Mouse (Mus musculus): ENCODE results near the gene Cd59b. TPM values are rescaled to one million over a fixed set of nuclear protein-coding genes. Genes with fewer than 3 reads are reported as not detected.
"Not testable (repeated sequence)": the region's sequence is repeated elsewhere in the genome, so short reads cannot be mapped to it uniquely, and the experiment has no call there.

Gene Cd59b
- polyA plus RNA-seq, 1 experiment from 2014 or later, result 11.6 TPM

DNA sequence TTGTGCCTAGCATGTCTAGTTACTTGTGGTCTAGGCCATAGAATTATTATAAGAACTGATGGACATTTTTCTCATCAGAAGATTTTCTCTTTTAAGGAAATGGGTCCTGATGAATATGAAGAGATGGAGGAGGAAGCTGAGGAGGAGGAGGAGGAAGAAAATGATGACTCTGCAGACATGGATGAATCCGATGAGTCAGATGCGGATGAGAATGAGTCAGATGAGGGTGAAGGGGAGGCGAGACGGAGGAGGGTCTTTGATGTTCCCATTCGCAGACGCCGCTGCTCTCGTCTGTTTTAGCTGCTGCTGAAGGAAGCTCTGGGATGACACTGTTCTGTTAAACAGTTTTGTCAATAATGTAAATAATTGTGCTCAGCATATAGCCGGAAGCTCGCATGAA, 9.9 kb upstream of the Cd59b start:
- Histone ChIP-seq H3K4me1 (replicated peaks; ENCODE audit: insufficient read depth, low read length) (no peaks in the 10 kb centered on the region), H3K27me3 (ENCODE audit: insufficient read depth, low read length) (no peaks in the 10 kb centered on the region), H3K27ac (no peak overlapping the region), H3K9me3 (replicated peaks; ENCODE audit: low read length) (no peaks in the 10 kb centered on the region), H3K4me3 (replicated peaks; ENCODE audit: low read depth, low read length) (no peak overlapping the region), H3K36me3 (ENCODE audit: insufficient read depth, low read length) (peaks cover 16% of the 10 kb centered on the region), H3K9ac (ENCODE audit: low read depth, low read length) (no peak overlapping the region), H3K4me2 (ENCODE audit: low read length) (no peak overlapping the region)
- no peak for DNase-seq (ENCODE audit: low spot score)
- no peak for ATAC-seq (replicated peaks; ENCODE audit: low FRiP score, low read depth)
- no peak for TF ChIP-seq CTCF (IDR thresholded peaks at IDR 0.05; ENCODE audit: low read depth)
- 71% methylated on average over 10 of the region's 10 CpGs for WGBS

DNA sequence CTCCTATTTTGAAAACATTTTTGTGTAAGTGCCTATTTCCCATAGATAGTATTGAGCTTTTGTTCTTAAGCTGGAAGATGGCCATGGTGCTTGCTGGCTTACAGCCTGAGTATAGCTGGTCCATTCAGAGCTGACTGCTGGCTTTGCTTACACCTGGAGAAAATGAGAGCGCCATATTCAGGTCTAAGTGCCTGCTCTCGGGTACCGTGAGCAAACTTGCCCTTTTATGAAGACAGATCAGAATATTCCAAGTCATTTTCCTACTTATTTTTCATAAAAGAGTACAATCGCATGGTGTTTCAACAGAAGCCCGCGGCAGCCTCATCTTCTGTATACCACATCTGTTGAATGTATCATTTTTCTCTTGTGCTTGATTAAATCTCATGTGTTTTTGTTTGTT, 8.7 kb upstream of the Cd59b start:
- no peak overlapping the region for H3K9ac ChIP-seq (ENCODE audit: low read depth, low read length)
- no peak overlapping the region for H3K27ac ChIP-seq
- no peak overlapping the region for H3K4me3 ChIP-seq (replicated peaks; ENCODE audit: low read depth, low read length)
- no peak for ATAC-seq (replicated peaks; ENCODE audit: low FRiP score, low read depth)
- H3K4me2 ChIP-seq (ENCODE audit: low read length), result no peak overlapping the region
- H3K4me1 ChIP-seq (replicated peaks; ENCODE audit: insufficient read depth, low read length), result no peaks in the 10 kb centered on the region
- no peak for TF ChIP-seq CTCF (IDR thresholded peaks at IDR 0.05; ENCODE audit: low read depth)
- peaks cover 10% of the 10 kb centered on the region; the same call in 1 of the 2 replicates for H3K36me3 ChIP-seq (ENCODE audit: insufficient read depth, low read length)
- H3K27me3 ChIP-seq (ENCODE audit: insufficient read depth, low read length), result no peaks in the 10 kb centered on the region
- 96% methylated on average over 6 of the region's 6 CpGs for WGBS
- no peaks in the 10 kb centered on the region for H3K9me3 ChIP-seq (replicated peaks; ENCODE audit: low read length)
- DNase-seq (ENCODE audit: low spot score), result no peak

DNA sequence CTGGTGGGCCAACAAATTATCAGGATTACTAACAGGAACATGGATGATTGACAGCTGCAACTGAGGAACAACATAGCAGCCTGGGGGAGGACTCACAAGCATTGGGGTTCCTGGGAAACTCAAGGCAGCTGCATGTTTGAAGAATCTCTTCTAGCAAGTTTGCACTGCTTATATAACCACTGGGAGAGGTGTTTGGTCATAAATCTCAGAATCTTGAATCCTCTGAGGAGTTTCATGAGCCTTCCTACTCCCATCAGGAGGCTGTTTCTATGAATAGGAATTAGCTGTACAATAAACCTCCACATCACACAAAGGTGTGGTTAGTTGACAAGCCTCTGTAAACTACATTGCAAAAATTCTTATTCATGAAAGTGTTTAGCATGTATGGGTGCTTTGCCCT, 7.0 kb upstream of the Cd59b start:
- peaks cover 10% of the 10 kb centered on the region; the same call in 1 of the 2 replicates for H3K36me3 ChIP-seq (ENCODE audit: insufficient read depth, low read length)
- DNase-seq (ENCODE audit: low spot score) (no peak), ATAC-seq (replicated peaks; ENCODE audit: low FRiP score, low read depth) (no peak)
- H3K4me1 ChIP-seq (replicated peaks; ENCODE audit: insufficient read depth, low read length), result no peaks in the 10 kb centered on the region
- H3K9me3 ChIP-seq (replicated peaks; ENCODE audit: low read length), result no peaks in the 10 kb centered on the region
- TF ChIP-seq CTCF (IDR thresholded peaks at IDR 0.05; ENCODE audit: low read depth), result no peak
- no peaks in the 10 kb centered on the region for H3K27me3 ChIP-seq (ENCODE audit: insufficient read depth, low read length)
- H3K4me3 ChIP-seq (replicated peaks; ENCODE audit: low read depth, low read length), result no peak overlapping the region
- no peak overlapping the region for H3K9ac ChIP-seq (ENCODE audit: low read depth, low read length)
- H3K4me2 ChIP-seq (ENCODE audit: low read length), result no peak overlapping the region
- no peak overlapping the region for H3K27ac ChIP-seq

DNA sequence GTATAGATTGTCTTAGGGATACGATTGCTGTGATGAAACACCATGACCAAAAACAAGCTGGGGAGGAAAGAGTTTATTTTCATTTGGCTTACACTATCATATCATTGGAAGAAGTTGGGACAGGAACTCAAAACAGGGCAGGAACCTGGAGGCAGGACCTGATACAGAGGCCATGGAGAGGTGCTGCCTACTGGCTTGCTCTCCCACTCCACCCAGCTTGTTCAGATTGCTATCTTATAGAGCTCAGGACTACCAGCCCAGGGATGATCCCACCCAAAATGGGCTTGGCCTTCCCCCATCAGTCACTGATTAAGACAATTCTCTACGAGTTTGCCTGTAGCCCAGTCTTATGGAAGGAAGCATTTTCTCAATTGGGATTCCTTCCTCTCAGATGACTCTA, 5.5 kb upstream of the Cd59b start:
- H3K27ac ChIP-seq, result no peak overlapping the region
- no peaks in the 10 kb centered on the region for H3K27me3 ChIP-seq (ENCODE audit: insufficient read depth, low read length)
- TF ChIP-seq CTCF (IDR thresholded peaks at IDR 0.05; ENCODE audit: low read depth), result no peak
- peaks cover 4% of the 10 kb centered on the region; the same call in 1 of the 2 replicates for H3K36me3 ChIP-seq (ENCODE audit: insufficient read depth, low read length)
- no peak overlapping the region for H3K9ac ChIP-seq (ENCODE audit: low read depth, low read length)
- ATAC-seq (replicated peaks; ENCODE audit: low FRiP score, low read depth) (no peak), DNase-seq (ENCODE audit: low spot score) (no peak)
- no peaks in the 10 kb centered on the region for H3K4me1 ChIP-seq (replicated peaks; ENCODE audit: insufficient read depth, low read length)
- 78% methylated on average over 2 of the region's 2 CpGs for WGBS
- H3K4me2 ChIP-seq (ENCODE audit: low read length), result no peak overlapping the region
- no peaks in the 10 kb centered on the region for H3K9me3 ChIP-seq (replicated peaks; ENCODE audit: low read length)
- H3K4me3 ChIP-seq (replicated peaks; ENCODE audit: low read depth, low read length), result no peak overlapping the region

DNA sequence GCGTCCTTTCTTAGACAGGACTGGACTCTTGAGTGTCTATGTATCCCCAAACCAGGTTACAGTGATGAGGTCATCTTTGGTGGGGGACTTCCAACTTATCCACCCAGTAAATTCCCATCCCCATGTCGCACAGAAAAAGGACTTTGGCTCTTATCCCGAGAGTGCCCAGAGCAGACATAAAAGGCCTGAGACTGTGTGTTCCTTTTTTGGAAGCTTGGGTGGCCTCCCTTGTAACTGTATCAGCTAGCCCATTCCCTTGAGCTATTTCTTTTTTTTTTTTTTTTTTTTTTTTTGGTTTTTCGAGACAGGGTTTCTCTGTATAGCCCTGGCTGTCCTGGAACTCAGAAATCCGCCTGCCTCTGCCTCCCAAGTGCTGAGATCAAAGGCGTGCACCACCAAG, 4.1 kb upstream of the Cd59b start, which contains the start of gene Gm10912:
Gene Gm10912 (plus strand): TSS at position 301 of the 400 bp plus-strand sequence.
- DNase-seq (ENCODE audit: low spot score); H3K27ac ChIP-seq; H3K4me3 ChIP-seq (replicated peaks; ENCODE audit: low read depth, low read length); H3K36me3 ChIP-seq (ENCODE audit: insufficient read depth, low read length); H3K4me1 ChIP-seq (replicated peaks; ENCODE audit: insufficient read depth, low read length); H3K9ac ChIP-seq (ENCODE audit: low read depth, low read length); ATAC-seq (replicated peaks; ENCODE audit: low FRiP score, low read depth); H3K9me3 ChIP-seq (replicated peaks; ENCODE audit: low read length); H3K27me3 ChIP-seq (ENCODE audit: insufficient read depth, low read length); H3K4me2 ChIP-seq (ENCODE audit: low read length): not testable (repeated sequence)
- 85% methylated on average over 5 of the region's 6 CpGs for WGBS

DNA sequence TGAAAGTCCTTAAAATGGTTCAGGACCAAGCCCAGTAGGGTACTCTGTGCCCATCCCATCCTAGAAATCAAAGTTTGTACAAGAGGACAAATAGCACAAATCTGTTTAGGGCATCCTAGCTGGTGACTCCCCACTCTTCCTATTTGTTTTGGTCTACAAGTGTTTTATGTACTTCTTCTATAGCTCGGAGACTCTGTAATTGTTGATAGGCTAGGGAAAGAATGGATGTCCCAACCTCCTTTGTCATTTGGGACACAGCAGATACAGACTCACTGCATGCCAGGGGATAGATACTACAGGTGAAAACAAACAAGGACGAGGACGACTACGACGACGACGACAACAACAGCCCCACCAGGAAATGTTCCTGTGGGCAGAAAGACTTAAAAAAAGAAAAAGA, 1.2 kb upstream of the Cd59b start, which contains the start of gene Gm10799:
Gene Gm10799 (minus strand): TSS at position 101 of the 400 bp plus-strand sequence.
- DNase-seq (ENCODE audit: low spot score); H3K36me3 ChIP-seq (ENCODE audit: insufficient read depth, low read length); H3K4me1 ChIP-seq (replicated peaks; ENCODE audit: insufficient read depth, low read length); H3K9me3 ChIP-seq (replicated peaks; ENCODE audit: low read length); H3K9ac ChIP-seq (ENCODE audit: low read depth, low read length); ATAC-seq (replicated peaks; ENCODE audit: low FRiP score, low read depth); H3K27ac ChIP-seq; H3K4me2 ChIP-seq (ENCODE audit: low read length); H3K27me3 ChIP-seq (ENCODE audit: insufficient read depth, low read length); H3K4me3 ChIP-seq (replicated peaks; ENCODE audit: low read depth, low read length): not testable (repeated sequence)
- 77% methylated on average over 7 of the region's 7 CpGs for WGBS

DNA sequence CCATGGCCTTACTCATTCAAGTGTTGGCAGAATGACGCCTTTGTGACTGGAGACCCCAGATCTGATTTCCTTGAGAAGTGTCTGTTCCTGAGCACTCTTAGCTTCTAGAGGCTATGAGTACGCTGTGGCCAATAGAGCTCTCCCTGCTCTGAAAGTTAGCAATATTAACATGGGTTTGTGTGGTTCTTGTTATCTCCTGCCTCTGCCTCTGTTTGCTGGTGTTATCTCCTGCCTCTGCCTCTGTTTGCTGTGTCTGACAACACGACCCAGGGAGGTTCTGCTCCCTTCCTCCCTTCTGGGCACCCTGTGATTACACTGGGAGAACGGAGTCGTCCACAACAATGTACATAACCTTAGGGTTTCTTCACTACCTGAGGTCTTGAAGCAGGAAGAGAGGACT, 8.6 kb downstream of the Cd59b start:
- not testable (repeated sequence) for H3K4me2 ChIP-seq (ENCODE audit: low read length); H3K27me3 ChIP-seq (ENCODE audit: insufficient read depth, low read length); H3K9ac ChIP-seq (ENCODE audit: low read depth, low read length); ATAC-seq (replicated peaks; ENCODE audit: low FRiP score, low read depth); H3K4me3 ChIP-seq (replicated peaks; ENCODE audit: low read depth, low read length); H3K36me3 ChIP-seq (ENCODE audit: insufficient read depth, low read length); H3K9me3 ChIP-seq (replicated peaks; ENCODE audit: low read length); H3K4me1 ChIP-seq (replicated peaks; ENCODE audit: insufficient read depth, low read length); DNase-seq (ENCODE audit: low spot score); H3K27ac ChIP-seq
- whole genome bisulfite sequencing, result 71% methylated on average over 5 of the region's 5 CpGs

DNA sequence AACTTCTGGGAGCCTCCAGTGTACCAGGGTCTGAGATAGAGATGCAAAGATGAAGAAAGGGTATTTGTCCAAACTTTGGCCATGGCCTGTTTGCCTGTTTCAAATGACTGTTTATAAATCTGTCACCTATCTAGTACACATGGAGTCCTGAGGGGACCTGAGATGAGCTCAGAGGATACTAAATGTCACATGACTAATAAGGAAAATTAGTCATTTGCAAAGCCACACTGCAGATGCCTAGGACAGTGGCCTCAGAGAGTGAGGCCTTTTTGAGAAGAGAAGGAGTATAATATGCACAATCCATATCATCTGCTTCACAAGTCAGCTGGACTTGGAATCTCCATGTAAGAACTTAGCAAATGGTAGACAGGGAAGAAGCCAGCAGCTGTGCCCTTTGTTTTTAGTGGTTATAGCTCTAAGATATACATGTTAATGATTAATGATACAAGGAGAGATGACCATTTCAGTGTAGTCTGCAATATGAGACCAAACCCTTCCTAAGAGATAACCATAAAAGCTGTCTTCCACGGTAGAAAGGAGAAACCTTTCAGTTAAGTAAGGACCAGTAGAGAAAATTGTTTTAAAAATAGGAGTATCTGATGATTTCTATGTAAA, 11.9 kb downstream of the Cd59b start:
- not testable (repeated sequence) for H3K27me3 ChIP-seq (ENCODE audit: insufficient read depth, low read length); H3K27ac ChIP-seq; H3K4me1 ChIP-seq (replicated peaks; ENCODE audit: insufficient read depth, low read length); H3K36me3 ChIP-seq (ENCODE audit: insufficient read depth, low read length); H3K9ac ChIP-seq (ENCODE audit: low read depth, low read length); DNase-seq (ENCODE audit: low spot score); H3K4me3 ChIP-seq (replicated peaks; ENCODE audit: low read depth, low read length); H3K9me3 ChIP-seq (replicated peaks; ENCODE audit: low read length); ATAC-seq (replicated peaks; ENCODE audit: low FRiP score, low read depth); H3K4me2 ChIP-seq (ENCODE audit: low read length)
- no CpG with 5 or more reads among the region's 1 CpGs for WGBS

Data from kidney, postnatal 0 days (tissue).